Mouse (Mus musculus) thymus, postnatal 36 days (tissue): ENCODE measurements around the gene Wdr31.

Experiments used
- DNase-seq, 2 experiments: peaks; one replicate each; pipeline ENCODE4 v3.0.0; 2022; ENCODE audit warnings: mixed read lengths in 2 of 2

The Wdr31 gene

GRCm38 (mm10) chr4:62470598-62471051 lies at the start of gene Wdr31:
Gene Wdr31, minus strand, starts transcription at chr4:62470896.
- peak; percentile 79 to 80 for DNase-seq

- DNase-seq: peak; percentile 80 to 81
Observed at GRCm38 (mm10) chr4:62519849-62520233, 49.1 kb upstream of the Wdr31 start, which contains the start of gene Alad. Gene Alad, minus strand, starts transcription at chr4:62519918.

- DNase-seq: no peak
Observed at GRCm38 (mm10) chr4:62519122-62519848, 48.6 kb upstream of the Wdr31 start.

GRCm38 (mm10) chr4:62518416-62519121 lies 47.9 kb upstream of the Wdr31 start:
- peak in 1 of 2 experiments; percentile 12 for DNase-seq

GRCm38 (mm10) chr4:62517538-62518415 lies 47.1 kb upstream of the Wdr31 start:
- no peak for DNase-seq

GRCm38 (mm10) chr4:62517046-62517445 lies 46.4 kb upstream of the Wdr31 start:
- DNase-seq: no peak

GRCm38 (mm10) chr4:62516579-62516978 lies 45.9 kb upstream of the Wdr31 start:
- DNase-seq: no peak

GRCm38 (mm10) chr4:62516079-62516478 lies 45.4 kb upstream of the Wdr31 start:
- DNase-seq: no peak

- DNase-seq: no peak
Observed at GRCm38 (mm10) chr4:62515490-62515889, 44.8 kb upstream of the Wdr31 start.

GRCm38 (mm10) chr4:62514995-62515394 lies 44.3 kb upstream of the Wdr31 start:
- DNase-seq: no peak

- DNase-seq: no peak
Observed at GRCm38 (mm10) chr4:62513998-62514506, 43.4 kb upstream of the Wdr31 start.

- DNase-seq: no peak
Observed at GRCm38 (mm10) chr4:62509946-62510345, 39.2 kb upstream of the Wdr31 start.

GRCm38 (mm10) chr4:62508839-62509238 lies 38.1 kb upstream of the Wdr31 start:
- no peak for DNase-seq

- DNase-seq: peak; percentile 61 to 67
Observed at GRCm38 (mm10) chr4:62506798-62507197, 36.1 kb upstream of the Wdr31 start.

- DNase-seq: no peak
Observed at GRCm38 (mm10) chr4:62505991-62506390, 35.3 kb upstream of the Wdr31 start.

GRCm38 (mm10) chr4:62503374-62503970 lies 32.8 kb upstream of the Wdr31 start, which contains the start of gene Hdhd3:
Gene Hdhd3, minus strand, starts transcription at chr4:62503467.
- DNase-seq: no peak

- DNase-seq: no peak
Observed at GRCm38 (mm10) chr4:62502969-62503368, 32.3 kb upstream of the Wdr31 start.

GRCm38 (mm10) chr4:62501964-62502732 lies 31.5 kb upstream of the Wdr31 start:
- DNase-seq: peak; percentile 84 to 85

- DNase-seq: peak in 1 of 2 experiments; percentile 12
Observed at GRCm38 (mm10) chr4:62501534-62501933, 30.8 kb upstream of the Wdr31 start.

- no peak for DNase-seq
Observed at GRCm38 (mm10) chr4:62500799-62501198, 30.1 kb upstream of the Wdr31 start.

GRCm38 (mm10) chr4:62496815-62497214 lies 26.1 kb upstream of the Wdr31 start:
- DNase-seq: no peak
